Mouse (Mus musculus) heart, adult 2 months (tissue): ENCODE measurements around the gene Slc7a8. TPM values are rescaled to one million over a fixed set of nuclear protein-coding genes. Genes with fewer than 3 reads are reported as not detected.

ENCODE experiments used
- DNase-seq, 2 experiments: peaks; one replicate each; pipeline ENCODE4 v3.0.0; 2021
- H3K27ac ChIP-seq: fragments of 200-600 bp; 2 replicates; pipeline ENCODE4 v1.8.1; 2022
- H3K27me3 ChIP-seq: fragments of 200-500 bp; 2 replicates; pipeline ENCODE4 v1.6.1; 2012; ENCODE audit warnings: mild to moderate bottlenecking, low read length, inconsistent platforms, mixed read lengths; ENCODE audit not compliant: control insufficient read depth, insufficient read depth
- H3K36me3 ChIP-seq: fragments of 200-500 bp; 2 replicates; pipeline ENCODE4 v1.6.1; 2012; ENCODE audit warnings: low read length, inconsistent platforms; ENCODE audit not compliant: control insufficient read depth, insufficient read depth
- H3K4me1 ChIP-seq: fragments of 200-500 bp; 2 replicates; pipeline ENCODE4 v1.6.1; 2011; ENCODE audit warnings: low read length; ENCODE audit not compliant: control insufficient read depth, insufficient read depth
- H3K4me3 ChIP-seq: fragments of 200-600 bp; 2 replicates; pipeline ENCODE4 v1.8.1; 2022
- H3K79me2 ChIP-seq: fragments of 200-500 bp; replicated peaks from 2 replicates; pipeline ENCODE4 v1.6.1; 2012; ENCODE audit warnings: mild to moderate bottlenecking, inconsistent platforms, low read length, moderate library complexity, mixed read lengths; ENCODE audit not compliant: control insufficient read depth, insufficient read depth
- H3K9ac ChIP-seq: fragments of 200-500 bp; 2 replicates; pipeline ENCODE4 v1.6.1; 2012; ENCODE audit warnings: low read depth, mild to moderate bottlenecking, control low read depth, inconsistent platforms, low read length, mixed read lengths
- CTCF ChIP-seq: fragments of 200-600 bp; IDR thresholded peaks from 2 replicates; pipeline ENCODE4 v1.8.1; 2022; ENCODE audit warnings: antibody characterized with exemption, mild to moderate bottlenecking, moderate library complexity
- EP300 ChIP-seq: fragments of 200-500 bp; IDR thresholded peaks from 2 replicates; pipeline ENCODE4 v1.6.1; 2011; ENCODE audit warnings: low read depth, low read length, control low read depth; ENCODE audit not compliant: insufficient read depth
- POLR2A ChIP-seq: fragments of 200-500 bp; IDR thresholded peaks from 2 replicates; pipeline ENCODE4 v1.6.1; 2011; ENCODE audit warnings: mild to moderate bottlenecking, low read depth, low read length, control low read depth; ENCODE audit not compliant: insufficient read depth
- WGBS: fragments of 180-500 bp; shearing (Covaris S2); methylation state at CpG from one replicate; pipeline ENCODE4 v1.1.7; 2018; 5-methylcytosine and 5-hydroxymethylcytosine counted together
- intact Hi-C: fragments of 180-260 bp; cut with DNase I; formaldehyde crosslinking; loops from one replicate; pipeline ENCODE4 v1.15.1; 2025
- polyA plus RNA-seq: library from polyadenylated mRNA; depleted of rRNA; stranded (reverse); fragments of >200 nt; gene quantifications from 2 replicates; pipeline ENCODE4 v1.2.3, GENCODE M21; 2012
- total RNA-seq, 2 experiments: library from RNA; stranded (reverse); gene quantifications; 2 replicates each; pipeline ENCODE4 v1.2.3; 2021

Slc7a8 gene
- total and polyA plus RNA-seq, 3 experiments, result 2.6 to 3.3 (median 2.7) TPM

- Histone ChIP-seq H3K4me3 (no peak overlapping the region), H3K4me1 (peaks cover 2% of the 10 kb centered on the region; the same call in 1 of the 2 replicates), H3K27ac (no peak overlapping the region), H3K36me3 (no peaks in the 10 kb centered on the region), H3K27me3 (no peaks in the 10 kb centered on the region), H3K9ac (no peak overlapping the region), H3K79me2 (no peaks in the 10 kb centered on the region)
- intact Hi-C loops, result no loop called here
- DNase-seq, result peak in 1 of 2 experiments; percentile 35
- 50% methylated on average over 6 of the region's 6 CpGs for WGBS
- no peak for TF ChIP-seq CTCF
- no peak for TF ChIP-seq POLR2A
- no peak for TF ChIP-seq EP300
Measured at GRCm38 (mm10) chr14:54756382-54756781, 25.4 kb downstream of the Slc7a8 start.

GRCm38 (mm10) chr14:54754602-54755018, 27.1 kb downstream of the Slc7a8 start:
- no peak overlapping the region for H3K9ac ChIP-seq
- peak; percentile 46 to 68 for DNase-seq
- 40% methylated on average over 6 of the region's 6 CpGs for WGBS
- H3K36me3 ChIP-seq, result no peaks in the 10 kb centered on the region
- H3K27ac ChIP-seq, result no peak overlapping the region; the same call in 1 of the 2 replicates
- no peaks in the 10 kb centered on the region for H3K27me3 ChIP-seq
- intact Hi-C loops, result no loop called here
- peaks cover 2% of the 10 kb centered on the region; the same call in 1 of the 2 replicates for H3K4me1 ChIP-seq
- TF ChIP-seq POLR2A, result no peak
- no peak for TF ChIP-seq CTCF
- TF ChIP-seq EP300, result no peak
- no peak overlapping the region for H3K4me3 ChIP-seq
- no peaks in the 10 kb centered on the region for H3K79me2 ChIP-seq

GRCm38 (mm10) chr14:54753986-54754601, 27.7 kb downstream of the Slc7a8 start:
- Histone ChIP-seq H3K27me3 (no peaks in the 10 kb centered on the region), H3K36me3 (no peaks in the 10 kb centered on the region), H3K4me1 (peaks cover 2% of the 10 kb centered on the region; the same call in 1 of the 2 replicates), H3K79me2 (no peaks in the 10 kb centered on the region), H3K4me3 (no peak overlapping the region), H3K9ac (no peak overlapping the region), H3K27ac (no peak overlapping the region)
- intact Hi-C loops, result no loop called here
- TF ChIP-seq CTCF (no peak), POLR2A (no peak), EP300 (no peak)
- no peak for DNase-seq
- WGBS, result 69% methylated on average over 14 of the region's 14 CpGs

GRCm38 (mm10) chr14:54752938-54753337, 28.8 kb downstream of the Slc7a8 start:
- intact Hi-C loops, result no loop called here
- H3K4me1 ChIP-seq, result peaks cover 2% of the 10 kb centered on the region; the same call in 1 of the 2 replicates
- no peak for TF ChIP-seq EP300
- TF ChIP-seq POLR2A, result no peak
- no peak for TF ChIP-seq CTCF
- H3K27me3 ChIP-seq, result no peaks in the 10 kb centered on the region
- H3K4me3 ChIP-seq, result no peak overlapping the region
- H3K79me2 ChIP-seq, result no peaks in the 10 kb centered on the region
- H3K36me3 ChIP-seq, result no peaks in the 10 kb centered on the region
- DNase-seq, result no peak
- WGBS, result 80% methylated on average over 6 of the region's 6 CpGs
- H3K9ac ChIP-seq, result no peak overlapping the region
- no peak overlapping the region for H3K27ac ChIP-seq

- H3K4me3 ChIP-seq, result no peak overlapping the region
- no peaks in the 10 kb centered on the region for H3K36me3 ChIP-seq
- no peak overlapping the region for H3K27ac ChIP-seq
- 77% methylated on average over 1 of the region's 1 CpGs for WGBS
- no peak for DNase-seq
- H3K9ac ChIP-seq, result no peak overlapping the region
- no peaks in the 10 kb centered on the region for H3K79me2 ChIP-seq
- intact Hi-C loops, result no loop called here
- no peak for TF ChIP-seq POLR2A
- TF ChIP-seq EP300, result no peak
- TF ChIP-seq CTCF, result no peak
- H3K27me3 ChIP-seq, result no peaks in the 10 kb centered on the region
- H3K4me1 ChIP-seq, result peaks cover 2% of the 10 kb centered on the region; the same call in 1 of the 2 replicates
Measured at GRCm38 (mm10) chr14:54751768-54752167, 30.0 kb downstream of the Slc7a8 start.

- peak overlapping the region; percentile 56; the same call in 1 of the 2 replicates for H3K27ac ChIP-seq
- no peak for TF ChIP-seq POLR2A
- no peak for TF ChIP-seq EP300
- no peak for TF ChIP-seq CTCF
- no peak overlapping the region for H3K4me3 ChIP-seq
- no peaks in the 10 kb centered on the region for H3K36me3 ChIP-seq
- WGBS, result 53% methylated on average over 4 of the region's 4 CpGs
- H3K79me2 ChIP-seq, result no peaks in the 10 kb centered on the region
- H3K9ac ChIP-seq, result no peak overlapping the region
- no peaks in the 10 kb centered on the region for H3K27me3 ChIP-seq
- DNase-seq, result peak in 1 of 2 experiments; percentile 45
- intact Hi-C loops, result no loop called here
- peaks cover 2% of the 10 kb centered on the region; the same call in 1 of the 2 replicates for H3K4me1 ChIP-seq
Measured at GRCm38 (mm10) chr14:54749238-54749637, 32.5 kb downstream of the Slc7a8 start.
